Mouse (Mus musculus) brain, embryonic 14.5 days (tissue): ENCODE measurements around the gene Hacd4. TPM values are rescaled to one million over a fixed set of nuclear protein-coding genes. Genes with fewer than 3 reads are reported as not detected.

Source experiments
- DNase-seq: peaks from one replicate; pipeline ENCODE4 v3.0.0-alpha.2; 2011; ENCODE audit warnings: low read depth
- CTCF ChIP-seq: fragments of 200-500 bp; IDR thresholded peaks from 2 replicates; pipeline ENCODE4 v1.5.1; 2012; ENCODE audit warnings: inconsistent platforms, mild to moderate bottlenecking, moderate library complexity, borderline replicate concordance; ENCODE audit not compliant: insufficient read depth, insufficient read length; ENCODE audit errors: extremely low read depth
- POLR2A ChIP-seq: fragments of 200-500 bp; IDR thresholded peaks from 2 replicates; pipeline ENCODE4 v1.6.1; 2012; ENCODE audit warnings: mild to moderate bottlenecking, inconsistent platforms, borderline replicate concordance; ENCODE audit not compliant: poor library complexity, insufficient read depth, insufficient read length, severe bottlenecking; ENCODE audit errors: extremely low read depth
- polyA plus RNA-seq: library from polyadenylated mRNA; depleted of rRNA; stranded (reverse); fragments of >200 nt; gene quantifications from 2 replicates; pipeline ENCODE4 v1.2.3, GENCODE M21; 2012; rRNA removed

Hacd4 gene
- polyA plus RNA-seq, 1 experiment: 1.7 TPM

DNA sequence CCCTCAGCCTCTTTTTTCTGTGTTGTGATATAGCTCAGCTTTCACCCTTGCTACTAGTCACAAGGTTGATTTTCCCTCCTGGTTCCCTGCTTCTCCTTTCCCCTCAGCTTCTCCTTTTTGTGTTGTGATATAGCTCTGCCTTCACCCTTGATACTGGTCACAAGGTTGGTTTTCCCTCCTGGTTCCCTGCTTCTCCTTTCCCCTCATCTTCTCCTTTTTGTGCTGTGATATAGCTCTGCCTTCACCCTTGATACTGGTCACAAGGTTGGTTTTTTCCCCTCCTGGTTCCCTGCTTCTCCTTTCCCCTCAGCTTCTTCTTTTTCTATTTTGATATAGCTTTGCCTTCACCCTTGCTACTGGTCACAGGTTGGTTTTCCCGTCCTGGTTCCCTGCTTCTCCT lies 48.7 kb downstream of the Hacd4 start:
- no peak for TF ChIP-seq POLR2A
- TF ChIP-seq CTCF: no peak
- no peak for DNase-seq

- peak; percentile 62 for DNase-seq
- TF ChIP-seq CTCF (no peak), POLR2A (no peak)
Measured at GRCm38 (mm10) chr4:88372293-88373224, 66.2 kb downstream of the Hacd4 start.

GRCm38 (mm10) chr4:88370819-88371218 lies 67.9 kb downstream of the Hacd4 start:
- TF ChIP-seq POLR2A (no peak), CTCF (no peak)
- DNase-seq: no peak

GRCm38 (mm10) chr4:88369951-88370350 lies 68.8 kb downstream of the Hacd4 start:
- no peak for TF ChIP-seq CTCF
- no peak for TF ChIP-seq POLR2A
- DNase-seq: no peak

DNA sequence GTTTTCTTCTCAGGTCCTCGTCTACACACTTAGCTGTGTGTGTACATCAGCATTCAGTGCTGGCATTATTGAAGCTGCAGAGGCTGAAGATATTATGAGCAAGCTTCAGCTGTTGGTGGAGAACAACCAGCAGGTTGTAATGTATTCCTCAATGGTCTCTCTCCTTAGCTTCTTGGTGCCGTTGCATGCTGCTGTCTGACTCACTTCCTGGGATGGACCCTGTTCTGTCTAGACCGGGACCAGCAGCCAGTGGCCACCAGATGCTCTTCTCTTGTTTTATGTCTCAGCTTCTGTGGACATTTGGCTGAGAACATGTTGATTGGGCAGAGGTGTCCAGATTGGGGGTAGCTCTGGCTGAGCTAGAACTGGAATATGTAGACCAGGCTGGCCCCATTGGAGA lies 81.3 kb downstream of the Hacd4 start:
- DNase-seq: no peak
- TF ChIP-seq POLR2A: no peak

GRCm38 (mm10) chr4:88356652-88357051 lies 82.1 kb downstream of the Hacd4 start:
- TF ChIP-seq CTCF: peak; percentile 31; the same call in 1 of the 2 replicates
- TF ChIP-seq POLR2A: no peak
- peak; percentile 44 for DNase-seq

DNA sequence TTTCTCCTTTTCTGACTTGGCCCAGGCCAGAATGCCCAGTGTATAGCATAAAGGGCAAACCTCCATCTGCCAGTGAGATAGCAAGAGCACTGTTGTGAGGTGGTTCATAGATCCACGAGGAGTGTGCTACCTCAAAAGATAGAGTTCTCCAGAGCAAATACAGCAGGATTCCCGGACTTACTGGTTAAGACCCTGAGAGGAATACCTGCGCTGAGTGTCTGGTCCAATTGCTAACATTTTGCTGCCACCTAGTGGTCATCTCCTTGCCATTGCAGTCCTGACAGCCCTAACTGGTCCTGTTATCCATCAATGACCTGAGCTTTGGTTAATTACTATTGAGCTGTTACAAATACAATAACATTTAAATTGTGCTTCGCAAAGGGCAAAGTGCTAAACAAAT lies 87.8 kb downstream of the Hacd4 start:
- TF ChIP-seq CTCF (peak; percentile 93), POLR2A (no peak)
- peak; percentile 96 for DNase-seq

Other genes starting within 250 kb of the Hacd4 start
- gene Ifnb1, start 83.8 kb upstream of the Hacd4 start, polyA plus RNA-seq: not detected in 2 replicates
- not detected in 2 replicates for gene Ifna15, start 119.3 kb upstream of the Hacd4 start, polyA plus RNA-seq
- gene Ifna14, start 132.9 kb upstream of the Hacd4 start, polyA plus RNA-seq: not detected in 2 replicates
- gene Ifna9, start 153.5 kb upstream of the Hacd4 start, polyA plus RNA-seq: not detected in 2 replicates
- not detected in 2 replicates for gene Ifna12, start 164.4 kb upstream of the Hacd4 start, polyA plus RNA-seq
- gene C87499, start 195.5 kb upstream of the Hacd4 start, polyA plus RNA-seq: not detected in 2 replicates
- not detected in 2 replicates for gene Ifna13, start 205.5 kb upstream of the Hacd4 start, polyA plus RNA-seq
- not detected in 2 replicates for gene Ifna16, start 238.0 kb upstream of the Hacd4 start, polyA plus RNA-seq
- gene Ifna2, start 245.0 kb upstream of the Hacd4 start, polyA plus RNA-seq: not detected in 2 replicates